Mouse (Mus musculus): ENCODE data around the gene Fam83g.

The Fam83g gene

GRCm38 (mm10) chr11:61719387-61719786, 35.5 kb downstream of the Fam83g start:
- DNase-seq = no peak

DNA sequence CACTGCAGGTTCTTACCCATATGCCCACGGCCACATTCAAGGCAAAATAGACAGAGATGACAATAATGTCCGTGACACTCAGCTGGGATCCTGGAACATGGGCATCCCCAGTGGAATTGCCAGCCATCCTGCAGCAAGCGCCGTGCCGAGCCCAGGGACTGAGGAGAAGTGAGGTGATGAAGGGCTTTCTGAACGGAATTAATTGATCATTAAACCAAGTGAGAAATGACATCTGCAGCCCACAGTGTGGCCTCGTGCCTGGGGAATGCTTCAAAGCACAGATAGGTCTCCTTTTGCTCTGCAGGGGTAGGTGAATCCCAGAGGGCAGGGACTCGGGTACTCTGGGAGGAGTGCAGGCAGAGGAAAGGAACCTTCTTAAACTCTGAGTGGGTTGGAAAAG, 35.9 kb downstream of the Fam83g start:
- no peak for DNase-seq

DNA sequence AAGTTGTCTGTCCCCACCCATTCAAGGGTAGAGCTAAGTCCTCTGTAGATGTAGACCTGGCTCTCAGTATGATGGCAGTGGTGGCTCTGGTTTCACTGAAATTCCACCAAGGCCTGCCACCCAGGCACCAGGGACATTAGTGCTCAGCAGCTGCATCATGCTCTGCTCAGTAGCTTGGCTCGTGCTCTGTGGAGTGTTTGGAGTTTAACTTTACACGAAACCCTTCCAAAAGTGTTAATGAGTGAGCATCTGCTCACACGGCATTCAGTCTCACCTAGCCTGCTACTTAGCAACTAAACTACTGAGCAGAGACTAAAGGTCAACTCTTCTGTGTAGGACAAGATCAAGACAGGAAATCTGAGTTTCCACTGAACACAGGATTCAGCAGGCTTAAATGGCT, 36.7 kb downstream of the Fam83g start, which contains the start of gene Slc5a10:
Gene Slc5a10 (minus strand): TSS at position 191 of the 400 bp plus-strand sequence.
- no peak for DNase-seq

GRCm38 (mm10) chr11:61722077-61722476, 38.2 kb downstream of the Fam83g start:
- DNase-seq = no peak

DNA sequence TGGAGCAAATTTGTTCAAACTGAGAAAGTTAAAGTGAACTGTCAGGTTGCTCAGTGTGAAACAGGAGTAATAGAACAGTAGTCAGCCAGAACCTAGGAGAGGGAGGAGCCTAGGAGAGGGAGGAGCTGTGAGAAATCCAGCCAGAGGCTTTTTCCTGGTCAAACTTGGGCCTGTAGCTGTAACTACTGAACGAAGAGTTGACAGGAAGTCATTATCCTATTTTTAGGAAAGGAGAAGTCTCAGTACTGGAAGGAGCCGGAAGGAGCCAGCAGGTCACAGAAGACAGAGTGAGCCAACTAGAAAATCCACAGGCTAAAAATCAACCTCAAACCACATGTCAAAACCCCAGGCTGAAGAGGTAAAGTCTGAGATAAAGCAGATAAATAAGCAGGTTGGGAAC, 44.1 kb downstream of the Fam83g start:
- DNase-seq = no peak

DNA sequence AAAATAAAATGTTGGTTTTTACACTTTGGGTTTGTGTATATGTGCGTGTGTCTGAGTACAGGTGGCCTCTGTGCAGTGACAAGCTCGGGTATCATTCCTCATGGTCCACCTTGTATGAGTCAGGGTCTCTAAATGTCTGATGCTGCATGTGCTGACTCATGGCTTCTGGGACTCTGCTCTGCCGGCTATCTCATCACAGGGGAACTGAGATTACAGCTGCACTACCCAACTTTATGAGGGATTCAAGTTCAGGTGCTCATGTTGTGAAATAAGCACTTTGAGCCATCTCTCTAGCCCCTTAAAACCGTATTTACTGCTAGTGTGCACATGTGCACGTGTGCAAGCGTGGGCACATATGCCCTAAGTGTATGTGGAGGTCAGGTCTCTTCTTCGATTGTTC, 48.8 kb downstream of the Fam83g start:
- no peak for DNase-seq

GRCm38 (mm10) chr11:61737290-61737689, 53.4 kb downstream of the Fam83g start:
- DNase-seq = no peak

DNA sequence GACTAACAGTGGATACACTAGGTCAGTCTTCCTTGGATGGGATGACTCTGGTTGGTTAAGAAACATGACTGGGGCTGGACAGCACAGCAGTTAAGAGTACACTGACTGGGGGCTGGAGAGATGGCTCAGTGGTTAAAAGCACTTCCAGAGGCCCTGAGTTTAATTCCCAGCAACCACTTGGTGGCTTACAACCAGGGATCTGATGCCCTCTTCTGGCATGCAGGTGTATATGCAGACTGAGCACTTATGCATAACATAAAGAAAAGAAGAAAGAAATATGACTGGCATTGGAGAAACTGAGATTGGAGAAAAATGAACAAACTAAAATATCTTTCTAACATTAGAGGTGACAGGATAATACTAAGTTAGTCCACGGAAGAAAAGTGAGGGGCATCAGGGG, 56.6 kb downstream of the Fam83g start:
- DNase-seq = no peak

DNA sequence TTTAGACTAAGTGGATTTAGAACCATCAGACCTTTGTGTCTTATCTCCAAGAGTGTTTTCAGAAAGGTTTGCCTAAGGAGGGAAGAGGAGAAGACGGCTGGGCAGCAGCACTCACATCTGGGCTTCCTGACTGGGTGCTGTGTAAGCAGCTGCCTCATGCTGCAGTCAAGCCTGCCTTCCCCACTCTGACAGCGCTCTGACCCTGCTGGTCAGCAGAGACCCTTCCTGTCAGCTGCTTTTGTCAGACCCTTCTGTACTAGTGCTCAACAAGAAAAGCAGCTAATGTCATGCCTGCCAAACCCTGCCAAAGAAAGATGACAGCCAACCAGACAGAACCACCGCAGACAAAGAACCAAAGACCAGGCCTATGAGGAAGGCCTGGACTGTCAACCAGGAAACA, 59.9 kb downstream of the Fam83g start:
- DNase-seq = no peak

- no peak for DNase-seq
Observed at GRCm38 (mm10) chr11:61744460-61744859, 60.6 kb downstream of the Fam83g start.

- no peak for DNase-seq
Observed at GRCm38 (mm10) chr11:61745781-61746180, 61.9 kb downstream of the Fam83g start.

GRCm38 (mm10) chr11:61747161-61747560, 63.3 kb downstream of the Fam83g start:
- no peak for DNase-seq

DNA sequence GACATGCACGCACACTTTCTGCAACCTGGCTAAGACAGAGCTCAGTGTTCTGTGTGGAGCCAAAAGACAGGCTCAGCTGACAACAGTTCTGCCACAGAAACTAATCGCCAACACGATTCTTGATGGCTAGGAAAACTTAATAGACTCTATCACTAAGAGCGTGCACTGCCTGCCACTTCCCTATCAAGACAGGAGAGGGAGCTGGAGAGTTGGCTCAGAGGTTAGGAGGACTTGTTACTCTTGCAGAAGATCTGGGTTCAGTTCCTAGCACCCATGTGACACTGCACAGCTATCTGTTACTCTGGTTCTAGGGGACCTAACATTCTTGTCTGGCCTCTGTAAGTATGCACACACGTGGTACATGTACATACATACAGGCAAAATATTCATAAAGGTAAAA, 67.7 kb downstream of the Fam83g start:
- DNase-seq = no peak

DNA sequence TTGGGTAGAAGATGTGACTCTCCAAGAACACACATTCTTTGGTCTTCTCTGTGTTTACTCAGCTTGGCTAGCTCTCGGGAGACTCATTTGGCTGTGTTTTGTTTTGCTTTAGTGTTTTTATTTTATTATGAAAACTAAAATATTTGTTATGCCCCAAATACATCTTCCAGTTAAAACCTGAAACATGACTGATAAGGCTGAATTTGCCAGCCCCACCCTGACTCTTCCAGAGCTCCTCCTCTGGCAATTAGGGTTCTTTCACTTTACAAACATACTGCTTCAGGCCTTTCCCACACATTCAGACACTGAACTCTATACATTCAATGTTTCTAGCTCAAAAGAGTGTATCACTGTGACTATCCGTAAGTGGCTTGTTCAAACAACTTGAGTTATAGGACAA, 73.3 kb downstream of the Fam83g start:
- no peak for DNase-seq
